Mouse (Mus musculus) embryonic facial prominence, embryonic 11.5 days (tissue): Measurements from ENCODE around the gene Cd164l2. TPM values are rescaled to one million over a fixed set of nuclear protein-coding genes. Genes with fewer than 3 reads are reported as not detected.

Experiments
- ATAC-seq: fragments of 200-750 bp; cut with Nextera tagmentation; replicated peaks from 2 replicates; pipeline ENCODE4 v1.8.0; 2017; ENCODE audit warnings: low read depth; ENCODE audit not compliant: insufficient number of reproducible peaks, low FRiP score, low TSS enrichment
- DNase-seq: peaks from one replicate; pipeline ENCODE4 v3.0.0-alpha.2; 2015; ENCODE audit warnings: low spot score
- H3K27ac ChIP-seq: fragments of 300-500 bp; sonication (generic); replicated peaks from 2 replicates; pipeline ENCODE4 v1.5.1; 2014; ENCODE audit warnings: mild to moderate bottlenecking, low read depth, low read length, control low read depth
- H3K27me3 ChIP-seq: fragments of 300-500 bp; sonication (generic); 2 replicates; pipeline ENCODE4 v1.6.1; 2014; ENCODE audit warnings: mild to moderate bottlenecking, low read length, moderate library complexity, mixed read lengths; ENCODE audit not compliant: control insufficient read depth, insufficient read depth
- H3K36me3 ChIP-seq: fragments of 300-500 bp; sonication (generic); replicated peaks from 2 replicates; pipeline ENCODE4 v1.6.1; 2014; ENCODE audit warnings: low read depth, mild to moderate bottlenecking, low read length, moderate library complexity, mixed read lengths; ENCODE audit not compliant: control insufficient read depth, insufficient read depth
- H3K4me1 ChIP-seq: fragments of 300-500 bp; sonication (generic); 2 replicates; pipeline ENCODE4 v1.6.1; 2014; ENCODE audit warnings: low read length, mixed read lengths; ENCODE audit not compliant: control insufficient read depth, insufficient read depth
- H3K4me2 ChIP-seq: fragments of 300-500 bp; sonication (generic); 2 replicates; pipeline ENCODE4 v1.6.1; 2014; ENCODE audit warnings: low read depth, mild to moderate bottlenecking, control low read depth, low read length, moderate library complexity
- H3K4me3 ChIP-seq: fragments of 300-500 bp; sonication (generic); 2 replicates; pipeline ENCODE4 v1.5.1; 2014; ENCODE audit warnings: low read depth, low read length, control low read depth
- H3K9ac ChIP-seq: fragments of 300-500 bp; sonication (generic); replicated peaks from 2 replicates; pipeline ENCODE4 v1.6.1; 2014; ENCODE audit warnings: mild to moderate bottlenecking, control low read depth, low read length
- H3K9me3 ChIP-seq: fragments of 300-500 bp; sonication (generic); replicated peaks from 2 replicates; pipeline ENCODE4 v1.6.1; 2016; ENCODE audit warnings: mild to moderate bottlenecking, low read length, inconsistent platforms, mixed read lengths; ENCODE audit not compliant: control insufficient read depth
- WGBS: fragments of 180-500 bp; shearing (Covaris S2); extraction: QIAGEN DNeasy Blood & Tissue Kit; methylation state at CpG from one replicate; pipeline ENCODE4 v1.1.7; 2014; 5-methylcytosine and 5-hydroxymethylcytosine counted together
- polyA plus RNA-seq: library from polyadenylated mRNA; unstranded; fragments of >200 nt; fragmentation: Nextera tagmentation; extraction: Ambion mirVana; gene quantifications from 2 replicates; pipeline ENCODE4 v1.2.1, GENCODE M21; 2014

Cd164l2 gene
- polyA plus RNA-seq, 1 experiment from 2014 or later = 2.0 TPM

- DNase-seq = no peak
- WGBS = 30% methylated on average over 11 of the region's 11 CpGs
- H3K4me2 ChIP-seq = peak overlapping the region; percentile 94; the same call in 1 of the 2 replicates
- H3K36me3 ChIP-seq = no peaks in the 10 kb centered on the region
- ATAC-seq = no peak
- peaks cover 3% of the 10 kb centered on the region for H3K4me1 ChIP-seq
- no peak overlapping the region for H3K27ac ChIP-seq
- no peak overlapping the region for H3K9ac ChIP-seq
- H3K9me3 ChIP-seq = no peaks in the 10 kb centered on the region
- H3K27me3 ChIP-seq = peaks cover 10% of the 10 kb centered on the region
- no peak overlapping the region; the same call in 1 of the 2 replicates for H3K4me3 ChIP-seq
Observed at GRCm38 (mm10) chr4:133241910-133242309, 30.0 kb downstream of the Cd164l2 start.

GRCm38 (mm10) chr4:133242710-133243109 is 30.8 kb downstream of the Cd164l2 start:
- no peak for ATAC-seq

GRCm38 (mm10) chr4:133243538-133243937 is 31.6 kb downstream of the Cd164l2 start:
- no peaks in the 10 kb centered on the region for H3K9me3 ChIP-seq
- H3K4me2 ChIP-seq = no peak overlapping the region
- H3K4me1 ChIP-seq = peaks cover 3% of the 10 kb centered on the region
- no peak overlapping the region for H3K27ac ChIP-seq
- H3K4me3 ChIP-seq = no peak overlapping the region
- ATAC-seq (no peak), DNase-seq (no peak)
- H3K36me3 ChIP-seq = no peaks in the 10 kb centered on the region
- 41% methylated on average over 11 of the region's 13 CpGs for WGBS
- no peak overlapping the region for H3K9ac ChIP-seq
- H3K27me3 ChIP-seq = peaks cover 19% of the 10 kb centered on the region

More at GRCm38 (mm10) chr4:133242710-133243109, 30.8 kb downstream of the Cd164l2 start:
- Histone ChIP-seq H3K9me3 (no peaks in the 10 kb centered on the region), H3K36me3 (no peaks in the 10 kb centered on the region), H3K4me2 (no peak overlapping the region), H3K27me3 (peaks cover 15% of the 10 kb centered on the region), H3K9ac (no peak overlapping the region), H3K27ac (no peak overlapping the region), H3K4me1 (peaks cover 3% of the 10 kb centered on the region), H3K4me3 (no peak overlapping the region)
- DNase-seq = no peak
- 54% methylated on average over 9 of the region's 9 CpGs for WGBS

- Histone ChIP-seq H3K9ac (no peak overlapping the region), H3K27me3 (peaks cover 19% of the 10 kb centered on the region), H3K27ac (no peak overlapping the region), H3K4me1 (peaks cover 3% of the 10 kb centered on the region), H3K4me3 (no peak overlapping the region), H3K4me2 (no peak overlapping the region), H3K36me3 (no peaks in the 10 kb centered on the region), H3K9me3 (no peaks in the 10 kb centered on the region)
- WGBS = 81% methylated on average over 1 of the region's 1 CpGs
- DNase-seq = no peak
- ATAC-seq = no peak
Observed at GRCm38 (mm10) chr4:133244289-133244688, 32.4 kb downstream of the Cd164l2 start.

- H3K36me3 ChIP-seq = no peaks in the 10 kb centered on the region
- ATAC-seq = no peak
- H3K9ac ChIP-seq = no peak overlapping the region
- H3K4me3 ChIP-seq = no peak overlapping the region
- H3K9me3 ChIP-seq = no peaks in the 10 kb centered on the region
- WGBS = 28% methylated on average over 15 of the region's 15 CpGs
- no peaks in the 10 kb centered on the region; the same call in 1 of the 2 replicates for H3K4me1 ChIP-seq
- H3K27me3 ChIP-seq = peaks cover 36% of the 10 kb centered on the region
- no peak for DNase-seq
- no peak overlapping the region for H3K27ac ChIP-seq
- H3K4me2 ChIP-seq = no peak overlapping the region
Observed at GRCm38 (mm10) chr4:133247072-133247471, 35.1 kb downstream of the Cd164l2 start.

- 76% methylated on average over 13 of the region's 13 CpGs for WGBS
- Histone ChIP-seq H3K27me3 (peaks cover 39% of the 10 kb centered on the region), H3K36me3 (no peaks in the 10 kb centered on the region), H3K4me3 (no peak overlapping the region), H3K9ac (no peak overlapping the region), H3K4me2 (no peak overlapping the region), H3K27ac (no peak overlapping the region), H3K4me1 (no peaks in the 10 kb centered on the region; the same call in 1 of the 2 replicates), H3K9me3 (no peaks in the 10 kb centered on the region)
- no peak for ATAC-seq
- DNase-seq = no peak
Observed at GRCm38 (mm10) chr4:133247806-133248449, 36.0 kb downstream of the Cd164l2 start.

- no peaks in the 10 kb centered on the region for H3K36me3 ChIP-seq
- no peaks in the 10 kb centered on the region for H3K9me3 ChIP-seq
- DNase-seq = peak; percentile 80
- peaks cover 39% of the 10 kb centered on the region for H3K27me3 ChIP-seq
- H3K27ac ChIP-seq = no peak overlapping the region
- H3K4me2 ChIP-seq = peak overlapping the region; percentile 78
- peak overlapping the region; percentile 44 for H3K9ac ChIP-seq
- ATAC-seq = no peak
- peak overlapping the region; percentile 36 for H3K4me3 ChIP-seq
- 3% methylated on average over 22 of the region's 22 CpGs for WGBS
- no peaks in the 10 kb centered on the region; the same call in 1 of the 2 replicates for H3K4me1 ChIP-seq
Observed at GRCm38 (mm10) chr4:133250609-133251008, 38.7 kb downstream of the Cd164l2 start.

GRCm38 (mm10) chr4:133251214-133251613 is 39.3 kb downstream of the Cd164l2 start:
- Histone ChIP-seq H3K4me3 (peak overlapping the region; percentile 36), H3K27ac (no peak overlapping the region), H3K4me1 (no peaks in the 10 kb centered on the region; the same call in 1 of the 2 replicates), H3K36me3 (no peaks in the 10 kb centered on the region), H3K4me2 (peak overlapping the region; percentile 78), H3K9me3 (no peaks in the 10 kb centered on the region), H3K9ac (peak overlapping the region; percentile 44), H3K27me3 (peaks cover 41% of the 10 kb centered on the region)
- ATAC-seq (no peak), DNase-seq (peak; percentile 38)
- 1% methylated on average over 30 of the region's 31 CpGs for WGBS
